Mouse (Mus musculus): ENCODE data around the gene Limch1.

GRCm38 (mm10) chr5:66715498-66715931 lies 30.1 kb upstream of the Limch1 start:
- TF ChIP-seq CTCF (conservative IDR thresholded peaks at IDR 0.05; ENCODE audit: low read length) (no peak), POU5F1 (IDR thresholded peaks at IDR 0.05; ENCODE audit: borderline replicate concordance, low read length) (no peak)
